27 mouse cellular contexts compared by ENCODE assay signal in genomic region chr19:57121036-57121435, GRCm38 (mm10).
DNase-seq lines count a peak whose midpoint lies in the region; ATAC-seq and TF ChIP-seq lines count a peak whose summit lies in the region.
"Had no signal": no experiment of that assay in that cellular context is flagged by ENCODE, and none has a peak within 500 bp of the region (broad histone marks: within the 10 kb centered on the region; RNA-seq: fewer than 3 reads in every experiment).

No protein-coding gene starts in this region.

- no peak for TF ChIP-seq CTCF in layer of hippocampus, adult 2 months (conservative IDR thresholded peaks at IDR 0.05)

- DNase-seq in limb, embryonic 10.5 days (ENCODE audit: low spot score), result no peak
- DNase-seq in CD4-positive helper T cell, adult 2 months (ENCODE audit: low read depth, low spot score), result peak; percentile 69
- DNase-seq in naive thymus-derived CD4-positive, alpha-beta T cell, adult 2 months (ENCODE audit: low read depth), result peak; percentile 78
- no peak for DNase-seq in layer of hippocampus, adult 2 months (ENCODE audit: low spot score in 2 of 2)
- DNase-seq in gastrocnemius, postnatal 14 days, result no peak
- DNase-seq: adrenal gland, postnatal 14 days; cerebellum, adult 11 months; cerebellum, adult 9-11 months; gastrocnemius, adult 2 months; kidney, adult 8-10 months; kidney, postnatal 4 days; right cerebral cortex, postnatal 25 days had no signal

- no peaks in the 10 kb centered on the region for H3K36me3 ChIP-seq in limb, embryonic 15.5 days
- no peaks in the 10 kb centered on the region for H3K36me3 ChIP-seq in limb, embryonic 10.5 days
- H3K36me3 ChIP-seq in stomach, embryonic 15.5 days, result no peaks in the 10 kb centered on the region
- no peaks in the 10 kb centered on the region for H3K36me3 ChIP-seq in hindbrain, embryonic 13.5 days
- H3K36me3 ChIP-seq: forebrain, embryonic 15.5 days; heart, embryonic 15.5 days; limb, embryonic 12.5 days; midbrain, embryonic 12.5 days had no signal

- H3K9me3 ChIP-seq in limb, embryonic 15.5 days, result no peaks in the 10 kb centered on the region
- no peaks in the 10 kb centered on the region for H3K9me3 ChIP-seq in limb, embryonic 10.5 days (replicated peaks)
- no peaks in the 10 kb centered on the region for H3K9me3 ChIP-seq in stomach, embryonic 15.5 days
- H3K9me3 ChIP-seq in hindbrain, embryonic 13.5 days, result no peaks in the 10 kb centered on the region
- H3K9me3 ChIP-seq: forebrain, embryonic 15.5 days; heart, embryonic 10.5 days; heart, embryonic 15.5 days; limb, embryonic 12.5 days; megakaryocyte, embryonic 14.5 days; midbrain, embryonic 12.5 days had no signal

- no peak overlapping the region for H3K4me3 ChIP-seq in limb, embryonic 15.5 days
- no peak overlapping the region for H3K4me3 ChIP-seq in limb, embryonic 10.5 days
- no peak overlapping the region for H3K4me3 ChIP-seq in stomach, embryonic 15.5 days (replicated peaks)
- H3K4me3 ChIP-seq in hindbrain, embryonic 13.5 days, result no peak overlapping the region
- H3K4me3 ChIP-seq in layer of hippocampus, adult 2 months, result no peak overlapping the region
- H3K4me3 ChIP-seq: forebrain, embryonic 15.5 days; gastrocnemius, adult 2 months; heart, embryonic 10.5 days; heart, embryonic 15.5 days; limb, embryonic 12.5 days; megakaryocyte, embryonic 14.5 days; midbrain, embryonic 12.5 days; myocyte had no signal

- peaks cover 49% of the 10 kb centered on the region for H3K4me1 ChIP-seq in limb, embryonic 15.5 days
- peaks cover 53% of the 10 kb centered on the region for H3K4me1 ChIP-seq in limb, embryonic 10.5 days
- peaks cover 24% of the 10 kb centered on the region for H3K4me1 ChIP-seq in stomach, embryonic 15.5 days
- peaks cover 42% of the 10 kb centered on the region for H3K4me1 ChIP-seq in hindbrain, embryonic 13.5 days (replicated peaks)

- ATAC-seq in limb, embryonic 15.5 days (ENCODE audit: insufficient number of reproducible peaks, low FRiP score, low TSS enrichment, low read depth), result no peak
- 0 out of 2 replicates have a peak, but pooled peaks have one; percentile 45 for ATAC-seq in stomach, embryonic 15.5 days (ENCODE audit: insufficient read depth, low FRiP score, low read depth)
- no peak for ATAC-seq in hindbrain, embryonic 13.5 days (ENCODE audit: low FRiP score)
- ATAC-seq: forebrain, embryonic 15.5 days; hindbrain, postnatal 0 days; intestine, embryonic 16.5 days; Patski had no signal

- H3K27ac ChIP-seq in limb, embryonic 15.5 days, result 0 out of 2 replicates have a peak overlapping the region, but pooled peaks have one; percentile 90
- H3K27ac ChIP-seq in limb, embryonic 10.5 days, result no peak overlapping the region
- no peak overlapping the region for H3K27ac ChIP-seq in stomach, embryonic 15.5 days
- no peak overlapping the region for H3K27ac ChIP-seq in hindbrain, embryonic 13.5 days
- H3K27ac ChIP-seq in layer of hippocampus, adult 2 months, result no peak overlapping the region
- H3K27ac ChIP-seq: forebrain, embryonic 15.5 days; heart, embryonic 15.5 days; hindbrain, postnatal 0 days; kidney, postnatal 0 days; limb, embryonic 12.5 days; midbrain, embryonic 12.5 days had no signal

- H3K27me3 ChIP-seq in limb, embryonic 15.5 days, result no peaks in the 10 kb centered on the region
- no peaks in the 10 kb centered on the region for H3K27me3 ChIP-seq in limb, embryonic 10.5 days (ENCODE audit: low read depth, poor library complexity, severe bottlenecking)
- H3K27me3 ChIP-seq in stomach, embryonic 15.5 days (replicated peaks), result no peaks in the 10 kb centered on the region
- no peaks in the 10 kb centered on the region for H3K27me3 ChIP-seq in hindbrain, embryonic 13.5 days
- H3K27me3 ChIP-seq: forebrain, embryonic 15.5 days; heart, embryonic 15.5 days; Patski had no signal

- H3K4me2 ChIP-seq in limb, embryonic 15.5 days, result no peak overlapping the region
- H3K4me2 ChIP-seq in stomach, embryonic 15.5 days, result no peak overlapping the region
- H3K4me2 ChIP-seq in hindbrain, embryonic 13.5 days, result no peak overlapping the region
- H3K4me2 ChIP-seq: forebrain, embryonic 15.5 days; heart, embryonic 15.5 days; limb, embryonic 12.5 days; liver, embryonic 11.5 days; midbrain, embryonic 12.5 days had no signal

- WGBS in limb, embryonic 15.5 days, result 77% methylated on average over 4 of the region's 4 CpGs
- 82% methylated on average over 4 of the region's 4 CpGs for WGBS in limb, embryonic 10.5 days
- 61% methylated on average over 4 of the region's 4 CpGs for WGBS in stomach, embryonic 15.5 days
- 85% methylated on average over 4 of the region's 4 CpGs for WGBS in hindbrain, embryonic 13.5 days

- no peak overlapping the region for H3K9ac ChIP-seq in limb, embryonic 15.5 days
- no peak overlapping the region for H3K9ac ChIP-seq in stomach, embryonic 15.5 days
- no peak overlapping the region for H3K9ac ChIP-seq in hindbrain, embryonic 13.5 days
- H3K9ac ChIP-seq: forebrain, embryonic 15.5 days; heart, embryonic 15.5 days; limb, embryonic 12.5 days; midbrain, embryonic 12.5 days had no signal

- intact Hi-C loops in gastrocnemius, postnatal 14 days (cut with DNase I; ENCODE audit: low total_unique reads), result no loop called here

Comparison
In these comparisons a context has a peak if more than half of its experiments do, and no peak if none do; other contexts are left out.
1. DNase-seq: peak in CD4-positive helper T cell, adult 2 months (single experiment) and naive thymus-derived CD4-positive, alpha-beta T cell, adult 2 months (single experiment); none in limb, embryonic 10.5 days (single experiment), layer of hippocampus, adult 2 months (0 of 2) and gastrocnemius, postnatal 14 days (single experiment).